Mouse (Mus musculus): ENCODE results near the gene Syne1. TPM values are rescaled to one million over a fixed set of nuclear protein-coding genes. Genes with fewer than 3 reads are reported as not detected.

Gene Syne1
- polyA plus RNA-seq, 1 experiment from 2014 or later = 5.6 TPM

DNA sequence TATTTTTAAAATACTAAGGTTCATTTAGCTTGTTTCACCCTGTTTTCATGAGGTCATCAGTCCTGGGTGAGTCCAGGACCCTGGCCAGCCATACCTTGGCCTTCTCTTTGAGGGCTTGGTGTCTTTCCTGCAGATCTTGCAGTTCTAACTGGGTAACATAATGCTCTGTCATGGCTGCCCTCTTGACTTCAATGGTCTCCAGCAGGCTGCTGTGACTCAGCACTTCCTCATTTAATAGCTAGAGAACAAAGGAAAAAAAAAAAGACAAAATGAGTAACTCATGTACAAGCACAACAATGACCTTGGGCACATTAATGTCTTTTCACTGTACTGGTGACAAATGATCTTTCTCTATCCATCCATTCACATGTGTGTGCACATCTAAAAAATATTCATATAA, 294.6 kb downstream of the Syne1 start:
- ChIA-PET CTCF (no interaction called here), POLR2A (no interaction called here)
- TF ChIP-seq CTCF (IDR thresholded peaks at IDR 0.05) = no peak
- in situ Hi-C loops (cut with MboI; ENCODE audit: low pct_unique_long_range_greater_than_20kb) = no loop called here
- ATAC-seq (no peak), DNase-seq (ENCODE audit: low read depth, low spot score) (no peak)
- peaks cover 3% of the 10 kb centered on the region for H3K27me3 ChIP-seq

DNA sequence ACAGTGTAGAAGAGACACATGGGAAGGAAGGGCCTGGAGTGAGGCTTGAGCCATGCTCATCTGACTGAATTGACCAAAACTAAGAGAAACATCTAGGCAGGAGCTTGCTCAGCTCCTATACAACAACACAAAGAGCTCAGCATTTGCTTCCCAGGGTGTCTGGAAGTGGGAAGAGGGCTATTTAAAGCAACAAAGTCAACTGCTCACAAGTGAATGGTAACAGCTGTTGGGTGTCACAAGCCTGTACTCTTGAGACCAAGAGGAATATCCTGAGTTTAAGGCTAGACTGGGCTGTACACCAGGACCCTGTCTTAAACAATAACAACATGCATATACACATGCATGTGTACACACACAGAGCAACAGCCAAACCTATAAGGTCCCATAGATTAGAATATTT, 297.5 kb downstream of the Syne1 start:
- ATAC-seq = no peak
- in situ Hi-C loops (cut with MboI; ENCODE audit: low pct_unique_long_range_greater_than_20kb) = no loop called here
- POLR2A ChIA-PET = no interaction called here

DNA sequence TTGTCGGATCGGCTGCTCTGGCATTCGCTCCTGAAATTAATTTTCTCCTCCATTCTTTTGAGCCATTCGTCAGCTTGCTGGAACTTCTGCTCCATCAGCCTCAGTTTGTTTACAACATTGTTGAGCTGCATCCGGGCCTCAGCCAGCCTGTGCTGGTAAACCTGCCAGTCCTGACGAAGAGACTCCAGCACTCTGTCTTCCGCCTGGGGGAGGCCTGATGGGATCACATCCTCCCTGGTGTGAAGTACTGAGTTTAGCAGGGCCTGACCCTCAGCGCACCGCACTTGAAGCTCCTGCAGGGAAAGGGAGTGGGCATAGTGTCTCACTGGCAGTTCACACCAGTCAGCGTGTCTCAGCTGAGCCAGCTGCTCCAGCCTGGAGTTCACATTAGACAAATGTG, 300.6 kb downstream of the Syne1 start:
- TF ChIP-seq CTCF (IDR thresholded peaks at IDR 0.05) = no peak
- CTCF ChIA-PET = interaction anchor here (1.7 kb wide), 1 partner anchor 23 kb away, joined by 3 read pairs; no protein-coding TSS in a partner anchor
- H3K27me3 ChIP-seq = no peaks in the 10 kb centered on the region
- in situ Hi-C loops (cut with MboI; ENCODE audit: low pct_unique_long_range_greater_than_20kb) = no loop called here
- no peak for ATAC-seq
- POLR2A ChIA-PET = no interaction called here
- DNase-seq (ENCODE audit: low read depth, low spot score) = no peak

More for the DNA sequence above, 297.5 kb downstream of the Syne1 start:
- TF ChIP-seq CTCF (IDR thresholded peaks at IDR 0.05) = no peak
- DNase-seq (ENCODE audit: low read depth, low spot score) = no peak
- CTCF ChIA-PET = no interaction called here
- no peaks in the 10 kb centered on the region for H3K27me3 ChIP-seq

DNA sequence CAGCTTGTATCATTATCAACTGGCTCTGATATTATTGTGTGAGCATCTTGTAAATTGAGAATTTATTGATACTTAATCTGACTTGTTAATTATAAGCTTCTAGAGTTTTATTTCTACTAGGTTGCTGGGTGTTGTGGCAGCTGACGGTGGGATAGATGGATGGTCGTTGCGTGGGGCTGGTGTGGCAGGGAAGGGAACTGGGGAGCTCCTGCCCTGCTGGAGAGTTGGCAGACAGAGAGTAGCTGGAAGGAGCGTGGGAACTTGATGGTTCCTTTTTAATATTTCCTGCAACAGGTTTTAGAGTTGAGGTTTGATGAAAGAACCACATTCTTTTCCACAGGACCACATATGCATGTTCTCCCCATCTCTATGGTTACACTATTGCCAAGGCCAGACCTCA, 311.6 kb downstream of the Syne1 start:
- H3K27me3 ChIP-seq = no peaks in the 10 kb centered on the region
- TF ChIP-seq CTCF (IDR thresholded peaks at IDR 0.05) = no peak
- no peak for ATAC-seq
- ChIA-PET CTCF (interaction anchor here (0.9 kb wide), 1 partner anchor 11 kb away, joined by 3 read pairs; no protein-coding TSS in a partner anchor), POLR2A (no interaction called here)
- no peak for DNase-seq (ENCODE audit: low read depth, low spot score)
- in situ Hi-C loops (cut with MboI; ENCODE audit: low pct_unique_long_range_greater_than_20kb) = no loop called here

DNA sequence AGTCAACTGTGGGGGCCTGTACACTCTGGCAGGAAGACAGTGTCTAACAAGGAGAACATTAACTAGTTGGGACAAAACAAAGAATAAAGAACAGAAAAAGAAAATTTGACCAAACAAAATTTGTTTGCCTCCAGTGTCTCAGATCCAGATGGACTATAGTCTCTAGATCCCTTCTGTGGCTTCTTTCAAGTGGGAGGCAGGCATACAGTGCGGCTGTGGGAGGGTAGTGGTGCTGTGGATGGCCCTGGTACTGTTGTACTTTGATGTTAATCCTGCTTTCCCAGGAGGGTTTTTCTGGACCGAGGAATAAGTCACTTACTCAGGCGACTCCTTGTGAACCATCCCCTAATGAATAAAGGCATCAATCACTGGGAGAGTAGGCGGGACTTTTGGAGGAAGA, 314.4 kb downstream of the Syne1 start:
- ChIA-PET CTCF (interaction anchor here (2.1 kb wide), 1 partner anchor 15 kb away, joined by 5 read pairs; no protein-coding TSS in a partner anchor), POLR2A (interaction anchor here (0.7 kb wide), 1 partner anchor 92 kb away, joined by 6 read pairs; no protein-coding TSS in a partner anchor)
- ATAC-seq (no peak), DNase-seq (ENCODE audit: low read depth, low spot score) (no peak)
- no peak for TF ChIP-seq CTCF (IDR thresholded peaks at IDR 0.05)
- in situ Hi-C loops (cut with MboI; ENCODE audit: low pct_unique_long_range_greater_than_20kb) = no loop called here
- H3K27me3 ChIP-seq = no peaks in the 10 kb centered on the region

DNA sequence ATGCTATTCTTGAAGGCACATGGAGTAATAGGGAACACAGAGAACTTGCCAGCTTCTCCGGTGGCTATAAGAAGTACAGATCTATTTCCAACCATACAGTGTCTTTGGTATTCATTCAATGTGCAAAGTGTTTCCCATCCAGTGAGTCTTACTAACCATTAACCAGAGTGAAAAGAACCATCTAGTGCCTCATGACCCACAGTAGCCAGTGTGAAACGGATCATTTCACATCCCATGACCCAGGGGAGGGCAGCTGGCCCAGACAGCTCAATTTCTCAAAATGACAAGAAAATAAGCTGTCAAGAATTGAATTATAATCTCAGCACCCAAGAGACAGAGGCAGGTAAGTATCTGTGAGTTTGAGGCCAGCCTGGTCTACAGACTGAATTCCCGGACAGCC, 315.1 kb downstream of the Syne1 start:
- in situ Hi-C loops (cut with MboI; ENCODE audit: low pct_unique_long_range_greater_than_20kb) = no loop called here
- CTCF ChIA-PET = interaction anchor here (1.0 to 2.1 kb wide), 2 partner anchors 9 to 14 kb away, joined by 5 read pairs; no protein-coding TSS in a partner anchor
- no peak for TF ChIP-seq CTCF (IDR thresholded peaks at IDR 0.05)
- POLR2A ChIA-PET = no interaction called here
- ATAC-seq (peak; percentile 82), DNase-seq (ENCODE audit: low read depth, low spot score) (peak; percentile 41)
- H3K27me3 ChIP-seq = no peaks in the 10 kb centered on the region

DNA sequence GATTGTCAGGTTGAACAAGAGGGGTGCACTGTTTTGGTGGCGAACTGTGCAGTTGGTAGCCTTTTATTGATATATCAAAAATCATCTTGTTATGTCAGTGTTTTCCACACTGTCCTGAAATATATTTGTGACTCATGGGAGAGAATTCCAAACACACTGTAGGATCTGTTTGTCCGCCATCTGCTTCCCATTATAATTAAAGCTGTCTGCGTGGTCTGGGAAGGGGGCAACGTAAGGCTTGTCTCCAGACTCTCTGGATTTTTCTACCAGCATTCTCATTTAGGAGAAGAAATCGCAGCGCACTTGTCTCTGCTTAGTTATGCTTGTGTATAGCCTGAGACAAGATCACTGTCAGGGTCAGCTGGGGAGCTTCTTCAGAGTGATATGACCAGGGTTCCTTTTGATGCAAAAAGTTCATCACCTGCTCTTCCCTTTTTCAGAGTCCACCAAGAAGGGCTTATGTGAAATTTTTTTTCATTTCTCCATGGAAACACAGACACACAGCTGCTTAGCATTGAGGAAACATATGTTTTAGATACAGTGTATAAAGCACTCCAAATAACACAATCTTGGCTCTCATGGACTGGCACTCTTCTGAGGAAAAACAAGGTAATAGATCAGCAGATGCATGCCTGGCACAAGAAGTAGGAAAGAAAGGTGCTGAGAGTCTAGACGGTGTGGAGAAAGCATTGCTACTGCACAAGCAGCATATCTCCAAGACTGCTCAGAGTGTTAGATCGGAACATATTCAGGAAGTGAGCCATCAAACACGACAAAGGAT, 316.4 kb downstream of the Syne1 start:
- ATAC-seq (no peak), DNase-seq (ENCODE audit: low read depth, low spot score) (no peak)
- no peaks in the 10 kb centered on the region for H3K27me3 ChIP-seq
- POLR2A ChIA-PET = no interaction called here
- CTCF ChIA-PET = interaction anchor here (1.0 kb wide), 1 partner anchor 7 kb away, joined by 5 read pairs; no protein-coding TSS in a partner anchor
- no peak for TF ChIP-seq CTCF (IDR thresholded peaks at IDR 0.05)
- in situ Hi-C loops (cut with MboI; ENCODE audit: low pct_unique_long_range_greater_than_20kb) = no loop called here

DNA sequence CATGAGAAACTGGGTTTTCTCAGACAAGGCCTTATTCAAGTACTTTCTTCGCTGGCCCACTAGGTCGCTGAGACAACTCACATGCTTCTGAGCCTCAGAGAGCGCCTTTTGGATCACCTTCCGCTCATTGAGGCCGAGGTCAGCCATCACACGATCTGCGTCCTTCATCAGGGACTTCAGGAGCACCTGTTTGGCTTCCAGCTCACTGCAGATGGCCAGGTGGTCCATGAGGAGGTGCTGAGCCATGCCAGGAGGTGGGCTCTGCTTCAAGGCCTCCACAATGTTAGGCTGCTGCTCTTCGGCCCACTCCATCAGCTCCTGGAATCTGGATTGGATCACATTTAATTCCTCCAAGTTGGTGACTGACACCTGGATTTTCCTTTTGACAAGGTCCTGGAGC, 322.2 kb downstream of the Syne1 start:
- TF ChIP-seq CTCF (IDR thresholded peaks at IDR 0.05) = no peak
- CTCF ChIA-PET = interaction anchor here (1.4 to 3.6 kb wide), 3 partner anchors 10 to 17 kb away, joined by 3 to 10 read pairs (median 3); no protein-coding TSS in a partner anchor
- DNase-seq (ENCODE audit: low read depth, low spot score) (no peak), ATAC-seq (no peak)
- in situ Hi-C loops (cut with MboI; ENCODE audit: low pct_unique_long_range_greater_than_20kb) = no loop called here
- H3K27me3 ChIP-seq = no peaks in the 10 kb centered on the region
- POLR2A ChIA-PET = no interaction called here

DNA sequence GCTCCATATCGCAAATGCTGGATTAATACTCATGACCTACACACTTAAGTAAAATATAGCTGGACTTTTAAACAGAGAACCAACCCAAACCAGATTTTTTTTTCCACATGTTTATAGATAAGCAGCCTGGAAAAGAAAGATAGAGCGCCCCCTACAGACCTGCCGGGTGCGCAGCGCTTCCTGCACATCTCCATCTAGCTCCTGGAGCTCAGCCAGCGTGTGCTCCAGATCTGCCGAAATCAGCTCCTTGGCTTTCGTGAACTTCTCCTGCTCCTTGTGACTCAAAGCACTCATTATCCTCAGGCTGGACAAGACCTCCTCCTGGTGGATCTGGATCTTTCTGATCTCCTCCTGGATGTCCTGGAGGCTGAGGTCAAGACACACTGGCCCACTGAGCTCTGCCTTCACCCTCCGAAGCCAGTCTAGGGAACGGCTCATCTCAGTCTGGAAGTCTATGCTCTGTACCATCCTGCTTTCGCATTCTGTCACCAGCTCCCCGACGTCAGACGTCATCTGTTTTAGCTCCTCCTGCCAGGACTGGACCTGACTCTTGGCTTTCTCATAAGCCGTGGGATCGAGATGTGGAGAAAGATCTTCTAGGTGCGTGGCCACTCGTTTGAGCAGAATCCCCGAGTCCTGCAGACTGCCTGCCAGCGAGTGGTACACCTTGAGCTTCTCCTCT, 323.7 kb downstream of the Syne1 start:
- ChIA-PET POLR2A (no interaction called here), CTCF (interaction anchor here (0.8 to 3.6 kb wide), 9 partner anchors 8 to 33 kb away, joined by 3 to 10 read pairs (median 3); no protein-coding TSS in a partner anchor)
- ATAC-seq = no peak
- no peak for DNase-seq (ENCODE audit: low read depth, low spot score)
- peak; percentile 46 for TF ChIP-seq CTCF (IDR thresholded peaks at IDR 0.05)
- no peaks in the 10 kb centered on the region for H3K27me3 ChIP-seq
- in situ Hi-C loops (cut with MboI; ENCODE audit: low pct_unique_long_range_greater_than_20kb) = no loop called here

DNA sequence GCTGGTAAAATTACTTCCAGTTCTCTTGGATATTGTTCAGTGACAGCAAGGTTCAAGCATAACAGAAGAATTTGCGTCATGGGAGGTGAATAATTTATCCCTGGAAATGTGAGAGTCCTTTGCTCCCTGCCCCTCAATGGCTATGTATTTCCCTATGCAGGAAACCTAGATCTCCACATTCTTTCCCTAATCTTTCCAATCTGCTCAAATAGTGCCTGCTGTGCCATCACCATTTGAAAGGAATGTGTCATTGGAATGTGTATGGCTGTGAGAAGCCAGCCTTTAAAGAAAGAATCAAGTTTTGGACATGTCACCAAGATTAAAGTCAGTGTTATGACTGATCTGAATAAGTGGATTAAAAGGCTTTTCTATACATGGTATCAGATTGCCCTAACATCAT, 335.3 kb downstream of the Syne1 start:
- TF ChIP-seq CTCF (IDR thresholded peaks at IDR 0.05) = no peak
- ATAC-seq (no peak), DNase-seq (ENCODE audit: low read depth, low spot score) (no peak)
- in situ Hi-C loops (cut with MboI; ENCODE audit: low pct_unique_long_range_greater_than_20kb) = loop anchor here (25.0 kb wide), 1 partner anchor 596 kb away; the partner anchor contains the start of genes Fbxo5 and Mtrf1l
- CTCF ChIA-PET = interaction anchor here (0.9 to 1.5 kb wide), 2 partner anchors 14 to 20 kb away, joined by 3 read pairs; no protein-coding TSS in a partner anchor
- POLR2A ChIA-PET = no interaction called here
- H3K27me3 ChIP-seq = no peaks in the 10 kb centered on the region
